Mouse (Mus musculus) MEL (cell line): ENCODE data around the gene Extl1. TPM values are rescaled to one million over a fixed set of nuclear protein-coding genes. Genes with fewer than 3 reads are reported as not detected.

Experiments used
- DNase-seq: peaks from one replicate; pipeline ENCODE4 v3.0.0; 2011; ENCODE audit warnings: low read depth, low spot score
- H3K27ac ChIP-seq: 2 replicates; pipeline ENCODE4 v1.5.1; 2012; ENCODE audit warnings: low read depth, mild to moderate bottlenecking, control low read depth, low read length, moderate library complexity; ENCODE audit not compliant: control insufficient read depth
- H3K27me3 ChIP-seq, 2 experiments: fragments of 150-350 bp in 1 of 2; sonication (generic) in 1 of 2; 2 replicates each; pipeline ENCODE4 v1.6.1; 2012; ENCODE audit warnings: low read length in 2 of 2, mild to moderate bottlenecking in 2 of 2, improper control_type of control experiment in 1 of 2, moderate library complexity in 1 of 2; ENCODE audit not compliant: insufficient read depth in 2 of 2, control insufficient read depth in 1 of 2
- H3K36me3 ChIP-seq, 2 experiments: 2 replicates each; pipeline ENCODE4 v1.6.1; 2012 to 2014; ENCODE audit warnings: low read length in 2 of 2, improper control_type of control experiment in 1 of 2, inconsistent platforms in 1 of 2, mild to moderate bottlenecking in 1 of 2; ENCODE audit not compliant: insufficient read depth in 2 of 2, control insufficient read depth in 1 of 2
- H3K4me1 ChIP-seq, 2 experiments: fragments of 150-350 bp in 1 of 2; sonication (generic) in 1 of 2; 2 replicates each; pipeline ENCODE4 v1.6.1; 2012; ENCODE audit warnings: low read length in 2 of 2, improper control_type of control experiment in 1 of 2, mild to moderate bottlenecking in 1 of 2; ENCODE audit not compliant: insufficient read depth in 2 of 2, control insufficient read depth in 1 of 2
- H3K4me3 ChIP-seq, 2 experiments: fragments of 150-350 bp in 1 of 2; sonication (generic) in 1 of 2; 2 replicates each; pipeline ENCODE4 v1.5.1; 2012; ENCODE audit warnings: low read depth in 2 of 2, low read length in 2 of 2, mild to moderate bottlenecking in 2 of 2, moderate library complexity in 2 of 2, control low read depth in 1 of 2, improper control_type of control experiment in 1 of 2; ENCODE audit not compliant: control insufficient read depth in 1 of 2, insufficient read depth in 1 of 2
- H3K79me2 ChIP-seq: 2 replicates; pipeline ENCODE4 v1.6.1; 2012; ENCODE audit warnings: mild to moderate bottlenecking, low read length, moderate library complexity; ENCODE audit not compliant: control insufficient read depth, poor library complexity, insufficient read depth
- H3K9ac ChIP-seq: 2 replicates; pipeline ENCODE4 v1.6.1; 2012; ENCODE audit warnings: low read depth, mild to moderate bottlenecking, control low read depth, low read length, moderate library complexity; ENCODE audit not compliant: control insufficient read depth, poor library complexity, severe bottlenecking
- H3K9me3 ChIP-seq: fragments of 150-350 bp; sonication (generic); replicated peaks from 2 replicates; pipeline ENCODE4 v1.6.1; 2012; ENCODE audit warnings: mild to moderate bottlenecking, low read length, improper control_type of control experiment, moderate library complexity; ENCODE audit not compliant: insufficient read depth
- BHLHE40 ChIP-seq: IDR thresholded peaks from 2 replicates; pipeline ENCODE4 v1.6.1; 2012; ENCODE audit warnings: low read depth, mild to moderate bottlenecking, inconsistent platforms, low read length, improper control_type of control experiment, borderline replicate concordance
- CHD1 ChIP-seq: IDR thresholded peaks from 2 replicates; pipeline ENCODE4 v1.6.1; 2012; ENCODE audit warnings: low read depth, mild to moderate bottlenecking, inconsistent platforms, low read length, improper control_type of control experiment
- CTCF ChIP-seq, 3 experiments: IDR thresholded peaks in 2 of 3; conservative IDR thresholded peaks in 1 of 3; 2 replicates each; pipeline ENCODE4 v1.5.1; 2011 to 2012; ENCODE audit warnings: low read length in 3 of 3, low read depth in 2 of 3, mild to moderate bottlenecking in 2 of 3, improper control_type of control experiment in 1 of 3, inconsistent platforms in 1 of 3, mixed read lengths in 1 of 3, moderate library complexity in 1 of 3; ENCODE audit not compliant: control insufficient read depth in 1 of 3, insufficient read depth in 1 of 3, poor library complexity in 1 of 3, severe bottlenecking in 1 of 3
- E2F4 ChIP-seq: IDR thresholded peaks from 2 replicates; pipeline ENCODE4 v1.6.1; 2011; ENCODE audit warnings: low read depth, low read length, improper control_type of control experiment, borderline replicate concordance
- ELF1 ChIP-seq: IDR thresholded peaks from 2 replicates; pipeline ENCODE4 v1.6.1; 2014; ENCODE audit warnings: low read depth, mild to moderate bottlenecking, inconsistent platforms, low read length, improper control_type of control experiment, moderate library complexity
- EP300 ChIP-seq, 2 experiments: IDR thresholded peaks; 2 replicates each; pipeline ENCODE4 v1.6.1; 2011; ENCODE audit warnings: improper control_type of control experiment in 2 of 2, low read length in 2 of 2, low read depth in 1 of 2, mild to moderate bottlenecking in 1 of 2
- GABPA ChIP-seq: IDR thresholded peaks from 2 replicates; pipeline ENCODE4 v1.6.1; 2012; ENCODE audit warnings: low read depth, mild to moderate bottlenecking, inconsistent platforms, low read length, improper control_type of control experiment, moderate library complexity
- GATA1 ChIP-seq: IDR thresholded peaks from 2 replicates; pipeline ENCODE4 v1.6.1; 2011; ENCODE audit warnings: low read depth, low read length, improper control_type of control experiment
- HCFC1 ChIP-seq: IDR thresholded peaks from 2 replicates; pipeline ENCODE4 v1.6.1; 2012; ENCODE audit warnings: low read depth, mild to moderate bottlenecking, inconsistent platforms, low read length, improper control_type of control experiment, moderate library complexity
- KAT2A ChIP-seq: conservative IDR thresholded peaks from 2 replicates; pipeline ENCODE4 v1.6.1; 2012; ENCODE audit warnings: low read depth, low read length, improper control_type of control experiment, inconsistent platforms
- MAX ChIP-seq: IDR thresholded peaks from 2 replicates; pipeline ENCODE4 v1.6.1; 2011; ENCODE audit warnings: low read length, improper control_type of control experiment
- MAZ ChIP-seq: IDR thresholded peaks from 2 replicates; pipeline ENCODE4 v1.6.1; 2012; ENCODE audit warnings: low read depth, mild to moderate bottlenecking, inconsistent platforms, low read length, improper control_type of control experiment
- MEF2A ChIP-seq: IDR thresholded peaks from 2 replicates; pipeline ENCODE4 v1.6.1; 2014; ENCODE audit warnings: low read depth, mild to moderate bottlenecking, inconsistent platforms, low read length, improper control_type of control experiment; ENCODE audit not compliant: poor library complexity, insufficient replicate concordance, severe bottlenecking; ENCODE audit errors: extremely low read depth
- MXI1 ChIP-seq: IDR thresholded peaks from 2 replicates; pipeline ENCODE4 v1.6.1; 2011; ENCODE audit warnings: mild to moderate bottlenecking, low read depth, low read length, improper control_type of control experiment
- MYB ChIP-seq: IDR thresholded peaks from 2 replicates; pipeline ENCODE4 v1.6.1; 2011; ENCODE audit warnings: mild to moderate bottlenecking, low read depth, low read length, improper control_type of control experiment
- NELFE ChIP-seq: IDR thresholded peaks from 2 replicates; pipeline ENCODE4 v1.6.1; 2011; ENCODE audit warnings: low read depth, low read length, improper control_type of control experiment
- NRF1 ChIP-seq: IDR thresholded peaks from 2 replicates; pipeline ENCODE4 v1.6.1; 2014; ENCODE audit warnings: low read depth, mild to moderate bottlenecking, inconsistent platforms, low read length, improper control_type of control experiment, moderate library complexity; ENCODE audit not compliant: poor library complexity, insufficient read depth, severe bottlenecking
- POLR2A ChIP-seq, 2 experiments: IDR thresholded peaks; 2 replicates each; pipeline ENCODE4 v1.6.1; 2011 to 2012; ENCODE audit warnings: low read length in 2 of 2, mild to moderate bottlenecking in 2 of 2, control low read depth in 1 of 2, improper control_type of control experiment in 1 of 2, low read depth in 1 of 2, moderate library complexity in 1 of 2; ENCODE audit not compliant: control insufficient read depth in 1 of 2, insufficient read depth in 1 of 2, poor library complexity in 1 of 2
- POLR2AphosphoS5 ChIP-seq: IDR thresholded peaks from 2 replicates; pipeline ENCODE4 v1.6.1; 2012; ENCODE audit warnings: low read depth, borderline replicate concordance, mild to moderate bottlenecking, inconsistent platforms, low read length, moderate library complexity, mixed read lengths
- RAD21 ChIP-seq: IDR thresholded peaks from 2 replicates; pipeline ENCODE4 v1.6.1; 2011; ENCODE audit warnings: mild to moderate bottlenecking, low read depth, low read length, improper control_type of control experiment
- RCOR1 ChIP-seq: IDR thresholded peaks from 2 replicates; pipeline ENCODE4 v1.6.1; 2012; ENCODE audit warnings: low read depth, mild to moderate bottlenecking, inconsistent platforms, low read length, improper control_type of control experiment
- SIN3A ChIP-seq: IDR thresholded peaks from 2 replicates; pipeline ENCODE4 v1.6.1; 2012; ENCODE audit warnings: low read length, improper control_type of control experiment, inconsistent platforms
- TBP ChIP-seq: IDR thresholded peaks from 2 replicates; pipeline ENCODE4 v1.8.0; 2011; ENCODE audit warnings: low read depth, low read length, improper control_type of control experiment
- UBTF ChIP-seq: IDR thresholded peaks from 2 replicates; pipeline ENCODE4 v1.6.1; 2012; ENCODE audit warnings: low read depth, mild to moderate bottlenecking, inconsistent platforms, low read length, improper control_type of control experiment, moderate library complexity, borderline replicate concordance; ENCODE audit not compliant: insufficient read depth
- ZC3H11A ChIP-seq: IDR thresholded peaks from 2 replicates; pipeline ENCODE4 v1.6.1; 2012; ENCODE audit warnings: low read depth, mild to moderate bottlenecking, inconsistent platforms, low read length, improper control_type of control experiment
- ZMIZ1 ChIP-seq: IDR thresholded peaks from 2 replicates; pipeline ENCODE4 v1.6.1; 2012; ENCODE audit warnings: low read depth, mild to moderate bottlenecking, inconsistent platforms, low read length, improper control_type of control experiment, moderate library complexity
- ZNF384 ChIP-seq: IDR thresholded peaks from 2 replicates; pipeline ENCODE4 v1.6.1; 2012; ENCODE audit warnings: low read depth, mild to moderate bottlenecking, inconsistent platforms, low read length, improper control_type of control experiment
- polyA plus RNA-seq, 2 experiments: library from polyadenylated mRNA; stranded (reverse) in 1 of 2; unstranded in 1 of 2; fragments of >175 nt in 1 of 2; fragments of >200 nt in 1 of 2; gene quantifications; 2 replicates each; pipeline versions ENCODE4 v1.2.1 to v1.2.4; 2012; ENCODE audit warnings: low replicate concordance in 2 of 2, low read depth in 1 of 2; ENCODE audit not compliant: insufficient read length in 2 of 2, insufficient read depth in 1 of 2, missing spikeins in 1 of 2
- total RNA-seq: library from RNA; depleted of rRNA; stranded (reverse); fragments of 300-350 nt; gene quantifications from 2 replicates; pipeline ENCODE4 v1.2.3, GENCODE M21; 2012

Extl1 gene
- total and polyA plus RNA-seq, 3 experiments = 0.04 to 0.33 TPM; not detected in 1

DNA sequence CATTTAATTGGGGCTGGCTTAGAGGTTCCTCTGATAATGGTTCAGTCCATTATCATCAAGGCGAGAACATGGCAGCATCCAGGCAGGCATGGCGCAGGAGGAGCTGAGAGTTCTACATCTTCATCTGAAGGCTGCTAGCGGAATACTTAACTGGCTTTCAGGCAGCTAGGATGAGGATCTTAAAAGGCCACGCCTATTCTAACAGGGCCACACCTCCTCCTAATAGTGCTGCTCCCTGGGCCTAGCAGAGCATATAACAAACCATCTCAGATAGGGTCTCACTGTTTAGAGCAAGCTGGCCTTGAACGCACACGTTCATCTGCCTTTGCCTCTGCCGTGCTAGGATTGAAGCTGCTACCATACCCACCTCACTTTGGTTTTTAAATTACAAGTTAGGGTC lies 33.8 kb downstream of the Extl1 start:
- H3K4me1 ChIP-seq = peaks cover 5 to 25% of the 10 kb centered on the region in 2 experiments; a peak in 3 of 4 replicates
- DNase-seq = no peak
- H3K27me3 ChIP-seq = no peaks in the 10 kb centered on the region
- no peak overlapping the region for H3K27ac ChIP-seq
- H3K36me3 ChIP-seq = peaks cover 0 to 8% of the 10 kb centered on the region in 2 experiments; a peak in 2 of 4 replicates
- no peak overlapping the region for H3K4me3 ChIP-seq
- no peak for TF ChIP-seq HCFC1
- TF ChIP-seq NELFE = no peak
- TF ChIP-seq CTCF (IDR thresholded peaks at IDR 0.05 in 2 of 3, conservative IDR thresholded peaks at IDR 0.05 in 1 of 3; ENCODE audit: control insufficient read depth in 1 of 3, insufficient read depth in 1 of 3, low read depth in 2 of 3, low read length in 3 of 3, poor library complexity in 1 of 3, severe bottlenecking in 1 of 3) = no peak
- no peak for TF ChIP-seq RCOR1
- TF ChIP-seq NRF1 = no peak
- TF ChIP-seq BHLHE40 = no peak
- no peak for TF ChIP-seq UBTF
- no peak for TF ChIP-seq EP300 (IDR thresholded peaks at IDR 0.05; ENCODE audit: low read depth in 1 of 2, low read length in 2 of 2)
- TF ChIP-seq SIN3A = no peak
- TF ChIP-seq POLR2AphosphoS5 = no peak
- TF ChIP-seq MYB = no peak
- TF ChIP-seq MAX = no peak
- TF ChIP-seq ZNF384 = no peak
- TF ChIP-seq GATA1 = no peak
- no peak for TF ChIP-seq CHD1
- TF ChIP-seq E2F4 = no peak
- TF ChIP-seq MAZ = no peak
- H3K9me3 ChIP-seq = no peaks in the 10 kb centered on the region
- no peak overlapping the region for H3K9ac ChIP-seq
- no peaks in the 10 kb centered on the region for H3K79me2 ChIP-seq

DNA sequence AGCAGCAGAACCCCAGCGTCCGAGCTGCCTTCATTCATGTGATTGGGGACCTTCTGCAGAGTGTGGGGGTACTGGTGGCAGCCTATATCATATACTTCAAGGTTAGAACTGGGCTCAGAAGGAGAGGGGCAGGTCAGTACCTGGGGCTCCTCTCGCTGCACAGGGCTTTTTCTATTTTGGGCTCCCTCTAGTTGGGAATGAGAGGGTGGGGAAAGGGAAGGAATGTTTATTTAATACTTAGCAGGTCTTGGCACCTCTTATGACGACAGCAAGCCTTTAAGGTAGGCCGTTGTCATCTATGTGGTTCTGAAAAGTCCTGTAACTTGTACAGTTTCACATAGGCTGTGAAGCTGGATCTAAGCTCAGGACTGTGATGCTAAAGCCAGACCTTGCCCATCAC lies 35.1 kb downstream of the Extl1 start:
- H3K9ac ChIP-seq = peak overlapping the region; percentile 8; the same call in 1 of the 2 replicates
- DNase-seq = no peak
- H3K9me3 ChIP-seq = no peaks in the 10 kb centered on the region
- H3K27ac ChIP-seq = no peak overlapping the region
- H3K4me1 ChIP-seq = peaks cover 6 to 20% of the 10 kb centered on the region in 2 experiments; a peak in 3 of 4 replicates
- H3K36me3 ChIP-seq = peaks cover 0 to 6% of the 10 kb centered on the region in 2 experiments; a peak in 1 of 4 replicates
- no peaks in the 10 kb centered on the region for H3K27me3 ChIP-seq
- H3K4me3 ChIP-seq = no peak overlapping the region
- H3K79me2 ChIP-seq = no peaks in the 10 kb centered on the region
- TF ChIP-seq ELF1 (no peak), RAD21 (no peak), MEF2A (no peak), TBP (no peak), BHLHE40 (no peak), POLR2A (IDR thresholded peaks at IDR 0.05; ENCODE audit: control insufficient read depth in 1 of 2, insufficient read depth in 1 of 2, low read depth in 1 of 2, low read length in 2 of 2, poor library complexity in 1 of 2) (no peak), ZMIZ1 (no peak), MXI1 (no peak), HCFC1 (no peak), KAT2A (no peak), GABPA (no peak), NRF1 (no peak), NELFE (no peak), ZC3H11A (no peak)
